Mouse (Mus musculus): Measurements from ENCODE around the gene Hdac7.

DNA sequence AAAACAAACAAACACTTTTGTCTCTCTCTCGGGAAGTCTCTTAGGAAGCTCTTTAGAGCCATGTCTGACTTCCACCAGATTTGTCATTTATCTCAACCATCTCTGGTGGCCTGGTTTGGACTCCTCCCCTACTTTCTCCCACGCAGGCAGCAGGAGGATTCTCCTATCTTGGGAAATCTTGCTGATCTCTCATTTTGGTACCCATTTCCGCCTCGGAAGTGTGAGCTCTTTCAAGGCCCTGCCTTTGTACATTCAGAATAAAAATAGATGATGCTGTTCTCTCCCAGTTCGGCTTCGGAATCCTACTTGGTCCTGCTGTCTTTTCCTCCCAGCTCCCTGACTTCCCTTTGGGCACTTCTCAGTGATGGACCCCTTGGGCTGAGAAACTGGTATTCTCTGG, 10.2 kb upstream of the Hdac7 start:
- TF ChIP-seq CTCF (IDR thresholded peaks at IDR 0.05; ENCODE audit: low read depth) (no peak), EP300 (IDR thresholded peaks at IDR 0.05; ENCODE audit: low read depth) (no peak)

All from liver, embryonic 14.5 days (tissue).